Mouse (Mus musculus) gastrocnemius, postnatal 25 days (tissue): ENCODE data around the gene Zw10. TPM values are rescaled to one million over a fixed set of nuclear protein-coding genes. Genes with fewer than 3 reads are reported as not detected.

ENCODE experiments used
- DNase-seq: peaks from one replicate; pipeline ENCODE4 v3.0.0; 2022
- long read RNA-seq, 2 experiments: library from polyadenylated mRNA; stranded (forward); transcript quantifications; one replicate each; pipeline ENCODE4 v2.0.0; 2021
- total RNA-seq, 2 experiments: library from RNA; stranded (reverse); gene quantifications; 1 replicate in 1 of 2; 2 replicates in 1 of 2; pipeline ENCODE4 v1.2.3; 2021

Gene Zw10
- 1 to 10 TPM; 8.0 to 8.3 TPM for total RNA-seq
- long read RNA-seq, experiment 1, transcript Zw10-201 (16 exons, 2,863 nt), result major isoform, 5 of 8 reads
- long read RNA-seq, experiment 1, partial matches to known transcripts, result 1 of 8 reads
- long read RNA-seq, experiment 1, other reads (novel, unspliced or antisense), result 2 of 8 reads
- long read RNA-seq, experiment 2, transcript Zw10-201 (16 exons, 2,863 nt), result major isoform, 9 of 10 reads
- long read RNA-seq, experiment 2, partial matches to known transcripts, result 0 of 10 reads
- long read RNA-seq, experiment 2, other reads (novel, unspliced or antisense), result 1 of 10 reads

GRCm38 (mm10) chr9:49055333-49056205, at the start of gene Zw10:
TSS of gene Zw10 (plus strand) at chr9:49055613.
- peak; percentile 92 for DNase-seq

GRCm38 (mm10) chr9:49015824-49016223, 39.6 kb upstream of the Zw10 start:
- no peak for DNase-seq

- DNase-seq, result no peak
Observed at GRCm38 (mm10) chr9:49021289-49021688, 34.1 kb upstream of the Zw10 start.

GRCm38 (mm10) chr9:49023956-49024355, 31.5 kb upstream of the Zw10 start:
- no peak for DNase-seq

GRCm38 (mm10) chr9:49024529-49024928, 30.9 kb upstream of the Zw10 start:
- no peak for DNase-seq

GRCm38 (mm10) chr9:49034764-49035163, 20.6 kb upstream of the Zw10 start:
- DNase-seq, result peak; percentile 11

- no peak for DNase-seq
Observed at GRCm38 (mm10) chr9:49050901-49051300, 4.5 kb upstream of the Zw10 start.

GRCm38 (mm10) chr9:49051349-49051748, 4.1 kb upstream of the Zw10 start:
- DNase-seq, result peak; percentile 40

GRCm38 (mm10) chr9:49054028-49054427, 1.4 kb upstream of the Zw10 start:
- no peak for DNase-seq

GRCm38 (mm10) chr9:49076847-49077246, 21.4 kb downstream of the Zw10 start:
- no peak for DNase-seq

- no peak for DNase-seq
Observed at GRCm38 (mm10) chr9:49081107-49081506, 25.7 kb downstream of the Zw10 start, which contains the start of gene Tmprss5. TSS of gene Tmprss5 (plus strand) at chr9:49081260.

- DNase-seq, result peak; percentile 25
Observed at GRCm38 (mm10) chr9:49081561-49081960, 26.1 kb downstream of the Zw10 start.

GRCm38 (mm10) chr9:49087317-49087716, 31.9 kb downstream of the Zw10 start:
- DNase-seq, result no peak

GRCm38 (mm10) chr9:49098871-49099270, 43.5 kb downstream of the Zw10 start:
- no peak for DNase-seq

GRCm38 (mm10) chr9:49102328-49102727, 46.9 kb downstream of the Zw10 start:
- DNase-seq, result no peak

- DNase-seq, result no peak
Observed at GRCm38 (mm10) chr9:49109101-49109500, 53.7 kb downstream of the Zw10 start.

- DNase-seq, result no peak
Observed at GRCm38 (mm10) chr9:49110476-49111220, 55.2 kb downstream of the Zw10 start.

- DNase-seq, result no peak
Observed at GRCm38 (mm10) chr9:49111296-49111695, 55.9 kb downstream of the Zw10 start.

GRCm38 (mm10) chr9:49118271-49118825, 62.9 kb downstream of the Zw10 start:
- no peak for DNase-seq

GRCm38 (mm10) chr9:49119759-49120158, 64.3 kb downstream of the Zw10 start:
- DNase-seq, result no peak

- no peak for DNase-seq
Observed at GRCm38 (mm10) chr9:49125706-49126105, 70.3 kb downstream of the Zw10 start.
